Mouse (Mus musculus) neural tube, embryonic 11.5 days (tissue): ENCODE data around the gene Wfdc11. TPM values are rescaled to one million over a fixed set of nuclear protein-coding genes. Genes with fewer than 3 reads are reported as not detected.
"Not testable (repeated sequence)": the region's sequence is repeated elsewhere in the genome, so short reads cannot be mapped to it uniquely, and the experiment has no call there.

ENCODE experiments used
- ATAC-seq: fragments of 200-750 bp; cut with Nextera tagmentation; 2 replicates; pipeline ENCODE4 v1.8.0; 2017; ENCODE audit warnings: moderate number of reproducible peaks, mild to moderate bottlenecking, moderate TSS enrichment, moderate library complexity; ENCODE audit not compliant: insufficient read depth, low FRiP score, low TSS enrichment
- DNase-seq: peaks from one replicate; pipeline ENCODE4 v3.0.0-alpha.2; 2015; ENCODE audit warnings: low spot score
- H3K27ac ChIP-seq: fragments of 300-500 bp; sonication (generic); 2 replicates; pipeline ENCODE4 v1.5.1; 2014; ENCODE audit warnings: low read depth, mild to moderate bottlenecking, low read length
- H3K27me3 ChIP-seq: fragments of 300-500 bp; sonication (generic); 2 replicates; pipeline ENCODE4 v1.6.1; 2014; ENCODE audit warnings: mild to moderate bottlenecking, low read length, mixed read lengths; ENCODE audit not compliant: control insufficient read depth, insufficient read depth
- H3K36me3 ChIP-seq: fragments of 300-500 bp; sonication (generic); 2 replicates; pipeline ENCODE4 v1.6.1; 2014; ENCODE audit warnings: mild to moderate bottlenecking, low read length, moderate library complexity, mixed read lengths; ENCODE audit not compliant: control insufficient read depth, insufficient read depth
- H3K4me1 ChIP-seq: fragments of 300-500 bp; sonication (generic); 2 replicates; pipeline ENCODE4 v1.6.1; 2014; ENCODE audit warnings: low read length, mixed read lengths; ENCODE audit not compliant: control insufficient read depth, insufficient read depth
- H3K4me2 ChIP-seq: fragments of 300-500 bp; sonication (generic); 2 replicates; pipeline ENCODE4 v1.6.1; 2014; ENCODE audit warnings: low read depth, mild to moderate bottlenecking, moderate library complexity
- H3K4me3 ChIP-seq: fragments of 300-500 bp; sonication (generic); 2 replicates; pipeline ENCODE4 v1.5.1; 2014; ENCODE audit warnings: low read depth, low read length
- H3K9ac ChIP-seq: fragments of 300-500 bp; sonication (generic); 2 replicates; pipeline ENCODE4 v1.6.1; 2014; ENCODE audit warnings: mild to moderate bottlenecking, low read length
- H3K9me3 ChIP-seq: fragments of 300-500 bp; sonication (generic); 2 replicates; pipeline ENCODE4 v1.6.1; 2016; ENCODE audit warnings: low read length; ENCODE audit not compliant: control insufficient read depth
- WGBS: fragments of 180-500 bp; shearing (Covaris S2); extraction: QIAGEN DNeasy Blood & Tissue Kit; methylation state at CpG from one replicate; pipeline ENCODE4 v1.1.7; 2014; 5-methylcytosine and 5-hydroxymethylcytosine counted together
- polyA plus RNA-seq: library from polyadenylated mRNA; unstranded; fragments of >200 nt; fragmentation: Nextera tagmentation; extraction: Ambion mirVana; gene quantifications from 2 replicates; pipeline ENCODE4 v1.2.1, GENCODE M21; 2014

Wfdc11 gene
- polyA plus RNA-seq, result not detected in 2 replicates

DNA sequence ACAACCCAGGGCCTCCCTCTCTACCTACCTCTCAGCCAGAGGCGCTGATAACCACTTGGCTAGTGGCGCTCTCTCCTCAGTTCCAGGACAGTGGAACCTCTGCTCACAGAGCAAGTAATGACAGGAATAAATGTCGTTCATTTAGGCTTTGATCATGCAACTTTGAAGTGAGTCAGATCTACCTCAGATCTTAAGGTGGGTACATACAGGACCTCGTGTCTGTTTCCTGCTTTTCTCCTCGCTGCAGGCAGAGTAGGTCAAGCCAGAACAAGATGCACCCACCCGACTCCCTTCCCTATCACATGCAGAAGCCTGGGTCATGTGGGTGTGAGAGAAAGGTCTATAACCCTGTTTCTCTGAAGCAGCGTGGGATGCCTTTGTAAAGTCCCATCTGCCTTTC, at the start of gene Wfdc11:
Wfdc11 (minus strand) TSS at position 101 of the 400 bp plus-strand sequence.
- Histone ChIP-seq H3K9ac (no peak within 1 kb of the TSS), H3K4me2 (no peak within 1 kb of the TSS), H3K4me1 (no peaks in the 10 kb centered on the region), H3K27ac (no peak within 1 kb of the TSS), H3K4me3 (no peak within 1 kb of the TSS), H3K36me3 (no peaks in the 10 kb centered on the region), H3K9me3 (no peaks in the 10 kb centered on the region), H3K27me3 (no peaks in the 10 kb centered on the region)
- WGBS, result 84% methylated on average over 7 of the region's 7 CpGs
- DNase-seq (no peak), ATAC-seq (no peak)

- DNase-seq, result no peak
- Histone ChIP-seq H3K4me1 (no peaks in the 10 kb centered on the region), H3K27ac (no peak overlapping the region), H3K4me3 (no peak overlapping the region), H3K27me3 (no peaks in the 10 kb centered on the region), H3K9ac (no peak overlapping the region), H3K9me3 (no peaks in the 10 kb centered on the region), H3K36me3 (no peaks in the 10 kb centered on the region), H3K4me2 (no peak overlapping the region)
- WGBS, result 73% methylated on average over 4 of the region's 4 CpGs
- no peak for ATAC-seq
Observed at GRCm38 (mm10) chr2:164723276-164723675, 49.4 kb upstream of the Wfdc11 start.

- not testable (repeated sequence) for H3K36me3 ChIP-seq, H3K27ac ChIP-seq, H3K9me3 ChIP-seq, H3K27me3 ChIP-seq, H3K4me3 ChIP-seq, H3K9ac ChIP-seq, DNase-seq, H3K4me2 ChIP-seq, H3K4me1 ChIP-seq, ATAC-seq
- WGBS, result 91% methylated on average over 20 of the region's 23 CpGs
Observed at GRCm38 (mm10) chr2:164716194-164716786, 42.4 kb upstream of the Wfdc11 start.

DNA sequence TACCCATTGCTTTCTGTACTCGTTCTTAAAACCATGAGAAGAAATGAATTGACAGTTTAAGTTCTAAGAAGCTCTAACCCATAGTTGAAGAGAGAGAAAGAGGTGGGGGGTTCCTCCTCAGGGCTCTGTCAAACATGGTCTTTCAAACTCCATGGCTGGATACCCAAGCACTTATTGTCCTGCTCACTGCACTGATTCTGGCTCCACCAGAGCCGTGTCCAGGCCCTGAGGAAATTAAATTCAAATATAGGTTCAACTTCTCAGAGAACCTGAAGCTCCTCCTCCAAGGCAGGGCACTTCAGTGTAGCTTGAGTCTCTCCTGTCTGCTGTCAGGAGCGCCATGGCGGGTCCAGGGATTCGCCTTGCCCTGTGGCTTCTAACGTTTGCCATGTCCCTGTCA, 41.1 kb upstream of the Wfdc11 start, which contains the start of gene Spint5:
Spint5 (plus strand) TSS at position 301 of the 400 bp plus-strand sequence.
- no peak within 1 kb of the TSS for H3K9ac ChIP-seq
- no peaks in the 10 kb centered on the region for H3K9me3 ChIP-seq
- ATAC-seq, result no peak
- no peaks in the 10 kb centered on the region for H3K4me1 ChIP-seq
- H3K4me3 ChIP-seq, result no peak within 1 kb of the TSS
- WGBS, result 83% methylated on average over 6 of the region's 6 CpGs
- H3K27me3 ChIP-seq, result no peaks in the 10 kb centered on the region
- DNase-seq, result no peak
- no peaks in the 10 kb centered on the region for H3K36me3 ChIP-seq
- H3K27ac ChIP-seq, result no peak within 1 kb of the TSS
- H3K4me2 ChIP-seq, result no peak within 1 kb of the TSS

DNA sequence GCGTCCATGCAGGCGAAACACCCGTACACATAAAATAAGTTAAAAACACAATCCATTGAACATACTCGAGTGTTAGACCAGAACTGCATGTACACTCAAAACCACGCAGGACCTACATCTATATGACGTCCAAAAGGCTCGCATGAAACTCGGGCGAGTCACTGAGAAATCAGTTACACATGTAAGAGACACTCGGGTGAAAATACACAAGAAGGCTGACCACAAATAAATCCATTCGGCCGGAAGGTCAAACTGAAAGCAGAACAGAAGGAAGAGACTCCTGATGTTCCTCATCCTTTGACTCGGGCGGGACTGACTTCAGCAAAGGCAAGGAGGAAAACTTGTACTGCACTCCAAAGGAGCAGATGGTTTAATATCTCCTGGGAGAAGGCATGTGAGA, 32.1 kb upstream of the Wfdc11 start:
- no peak overlapping the region for H3K4me2 ChIP-seq
- DNase-seq (no peak), ATAC-seq (no peak)
- no peak overlapping the region for H3K4me3 ChIP-seq
- WGBS, result 92% methylated on average over 14 of the region's 14 CpGs
- no peaks in the 10 kb centered on the region for H3K27me3 ChIP-seq
- H3K36me3 ChIP-seq, result no peaks in the 10 kb centered on the region
- no peaks in the 10 kb centered on the region for H3K9me3 ChIP-seq
- H3K27ac ChIP-seq, result no peak overlapping the region
- H3K4me1 ChIP-seq, result no peaks in the 10 kb centered on the region
- no peak overlapping the region for H3K9ac ChIP-seq

DNA sequence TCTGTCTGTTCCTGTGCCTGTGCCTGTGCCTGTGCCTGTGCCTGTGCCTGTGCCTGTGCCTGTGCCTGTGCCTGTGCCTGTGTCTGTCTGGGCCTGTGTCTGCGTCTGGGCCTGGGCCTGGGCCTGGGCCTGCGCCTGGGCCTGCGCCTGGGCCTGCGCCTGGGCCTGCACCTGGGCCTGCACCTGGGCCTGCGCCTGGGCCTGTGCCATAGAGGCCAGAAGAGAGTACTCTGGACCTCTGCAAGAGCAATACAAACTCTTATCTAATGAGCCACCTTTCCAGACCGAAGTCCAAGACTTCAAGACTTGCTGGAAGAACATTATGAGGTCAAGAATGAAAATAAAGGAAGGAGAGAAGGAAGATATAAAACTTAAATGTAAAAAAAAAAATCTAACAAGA, 31.4 kb upstream of the Wfdc11 start:
- Histone ChIP-seq H3K36me3 (no peaks in the 10 kb centered on the region), H3K4me3 (no peak overlapping the region), H3K9ac (no peak overlapping the region), H3K9me3 (no peaks in the 10 kb centered on the region), H3K4me1 (no peaks in the 10 kb centered on the region), H3K27ac (no peak overlapping the region), H3K4me2 (no peak overlapping the region), H3K27me3 (no peaks in the 10 kb centered on the region)
- DNase-seq (no peak), ATAC-seq (no peak)
- 90% methylated on average over 6 of the region's 6 CpGs for WGBS

GRCm38 (mm10) chr2:164704235-164704634, 30.3 kb upstream of the Wfdc11 start:
- Histone ChIP-seq H3K4me3 (no peak overlapping the region), H3K4me1 (no peaks in the 10 kb centered on the region), H3K9ac (no peak overlapping the region), H3K27me3 (no peaks in the 10 kb centered on the region), H3K36me3 (no peaks in the 10 kb centered on the region), H3K9me3 (no peaks in the 10 kb centered on the region), H3K4me2 (no peak overlapping the region), H3K27ac (no peak overlapping the region)
- DNase-seq (no peak), ATAC-seq (no peak)
- WGBS, result 81% methylated on average over 5 of the region's 5 CpGs

GRCm38 (mm10) chr2:164701761-164702160, 27.9 kb upstream of the Wfdc11 start:
- 90% methylated on average over 5 of the region's 5 CpGs for WGBS
- no peak overlapping the region for H3K4me2 ChIP-seq
- ATAC-seq, result no peak
- H3K27me3 ChIP-seq, result no peaks in the 10 kb centered on the region
- no peak overlapping the region for H3K4me3 ChIP-seq
- H3K9ac ChIP-seq, result no peak overlapping the region
- H3K27ac ChIP-seq, result no peak overlapping the region
- no peaks in the 10 kb centered on the region for H3K9me3 ChIP-seq
- no peaks in the 10 kb centered on the region for H3K36me3 ChIP-seq
- H3K4me1 ChIP-seq, result no peaks in the 10 kb centered on the region
- DNase-seq, result no peak

- ATAC-seq, result no peak
- H3K4me3 ChIP-seq, result no peak overlapping the region
- H3K36me3 ChIP-seq, result no peaks in the 10 kb centered on the region
- no peaks in the 10 kb centered on the region for H3K9me3 ChIP-seq
- H3K9ac ChIP-seq, result no peak overlapping the region
- H3K27ac ChIP-seq, result no peak overlapping the region
- H3K27me3 ChIP-seq, result no peaks in the 10 kb centered on the region
- DNase-seq, result no peak
- no peaks in the 10 kb centered on the region for H3K4me1 ChIP-seq
- WGBS, result 82% methylated on average over 5 of the region's 5 CpGs
- H3K4me2 ChIP-seq, result no peak overlapping the region
Observed at GRCm38 (mm10) chr2:164700959-164701358, 27.1 kb upstream of the Wfdc11 start.
